Mouse (Mus musculus): ENCODE measurements at regions not wholly inside any gene's neighbourhood (a gene's known extent, or its start where the extent isn't known, plus 50 kb on each side); places are given as distances from the start of the nearest gene placed in this dataset.

GRCm38 (mm10) chr10:121150668-121151067 is 116.9 kb downstream of the Wif1 start:
- no peak for DNase-seq (ENCODE audit: low read depth, low spot score)

GRCm38 (mm10) chr10:121153625-121154024 is 119.9 kb downstream of the Wif1 start:
- no peak for DNase-seq (ENCODE audit: low read depth, low spot score)

GRCm38 (mm10) chr10:121160499-121160898 is 126.7 kb downstream of the Wif1 start:
- no peak for DNase-seq (ENCODE audit: low read depth, low spot score)

- no peak for DNase-seq (ENCODE audit: low read depth, low spot score)
Measured at GRCm38 (mm10) chr10:121161201-121161600, 127.4 kb downstream of the Wif1 start.

- DNase-seq (ENCODE audit: low read depth, low spot score): no peak
Measured at GRCm38 (mm10) chr10:121174022-121174421, 140.3 kb downstream of the Wif1 start.

- DNase-seq (ENCODE audit: low read depth, low spot score): no peak
Measured at GRCm38 (mm10) chr10:121189139-121189538, 155.4 kb downstream of the Wif1 start.

- DNase-seq (ENCODE audit: low read depth, low spot score): no peak
Measured at GRCm38 (mm10) chr10:121199236-121199635, 151.8 kb downstream of the Tbc1d30 start.

- no peak for DNase-seq (ENCODE audit: low read depth, low spot score)
Measured at GRCm38 (mm10) chr10:121202531-121202930, 148.5 kb downstream of the Tbc1d30 start.

GRCm38 (mm10) chr10:121205551-121205950 is 145.5 kb downstream of the Tbc1d30 start:
- no peak for DNase-seq (ENCODE audit: low read depth, low spot score)

- DNase-seq (ENCODE audit: low read depth, low spot score): peak; percentile 63
Measured at GRCm38 (mm10) chr10:121206002-121206742, 144.9 kb downstream of the Tbc1d30 start.

- DNase-seq (ENCODE audit: low read depth, low spot score): no peak
Measured at GRCm38 (mm10) chr10:121206743-121207039, 144.4 kb downstream of the Tbc1d30 start.

Data from mesoderm, embryonic 11.5 days (tissue).